Mouse (Mus musculus): ENCODE results near the gene Chchd1. TPM values are rescaled to one million over a fixed set of nuclear protein-coding genes. Genes with fewer than 3 reads are reported as not detected.
A peak's percentile ranks its signal among the peaks of the same experiment; 100 is the strongest.

Gene Chchd1
- polyA plus RNA-seq, 1 experiment from 2014 or later = 236 TPM

DNA sequence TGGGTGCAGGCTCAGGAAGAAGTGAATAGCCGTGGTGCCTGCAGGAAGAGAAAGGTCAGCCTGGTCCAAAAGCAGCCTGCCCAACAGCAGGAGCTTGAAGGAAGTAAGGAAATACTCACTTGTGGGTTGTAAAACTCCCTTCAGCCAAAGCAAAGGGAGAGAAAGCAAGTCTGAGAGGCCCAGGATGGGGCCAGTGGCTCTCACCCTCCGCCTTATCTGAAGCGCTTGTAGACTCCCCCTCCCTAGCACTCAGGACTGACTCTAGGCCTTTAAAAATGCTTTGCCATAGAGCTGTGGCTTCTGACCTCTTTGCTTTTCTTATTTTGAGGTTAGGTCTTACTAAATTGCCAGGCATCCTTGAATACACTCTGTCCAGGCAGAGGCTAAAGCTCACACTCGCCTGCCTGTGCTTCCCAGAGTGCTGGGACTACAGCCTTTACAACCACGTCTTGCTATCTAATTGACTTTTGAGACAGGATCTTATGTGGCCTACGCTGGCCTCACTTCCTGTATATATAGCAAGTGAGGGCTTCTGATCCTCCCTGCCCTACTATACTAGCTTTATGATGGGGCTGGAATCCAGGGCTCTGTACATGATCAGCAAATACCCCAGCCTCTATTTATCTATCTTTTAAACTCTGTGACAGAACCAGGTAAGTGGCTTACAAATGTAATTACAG is 23.0 kb downstream of the Chchd1 start:
- H3K27ac ChIP-seq (ENCODE audit: poor library complexity, severe bottlenecking) = peak overlapping the region; percentile 64
- no peak overlapping the region for H3K4me3 ChIP-seq
- 27% methylated on average over 6 of the region's 6 CpGs for WGBS
- H3K4me1 ChIP-seq (replicated peaks) = peaks cover 14% of the 10 kb centered on the region
- H3K9ac ChIP-seq = peak overlapping the region; percentile 11
- H3K9me3 ChIP-seq (replicated peaks) = no peaks in the 10 kb centered on the region
- H3K36me3 ChIP-seq = peaks cover 94% of the 10 kb centered on the region
- H3K27me3 ChIP-seq (replicated peaks) = no peaks in the 10 kb centered on the region
- ATAC-seq (ENCODE audit: insufficient number of reproducible peaks, low FRiP score) = no peak
- H3K4me2 ChIP-seq = peak overlapping the region; percentile 24

DNA sequence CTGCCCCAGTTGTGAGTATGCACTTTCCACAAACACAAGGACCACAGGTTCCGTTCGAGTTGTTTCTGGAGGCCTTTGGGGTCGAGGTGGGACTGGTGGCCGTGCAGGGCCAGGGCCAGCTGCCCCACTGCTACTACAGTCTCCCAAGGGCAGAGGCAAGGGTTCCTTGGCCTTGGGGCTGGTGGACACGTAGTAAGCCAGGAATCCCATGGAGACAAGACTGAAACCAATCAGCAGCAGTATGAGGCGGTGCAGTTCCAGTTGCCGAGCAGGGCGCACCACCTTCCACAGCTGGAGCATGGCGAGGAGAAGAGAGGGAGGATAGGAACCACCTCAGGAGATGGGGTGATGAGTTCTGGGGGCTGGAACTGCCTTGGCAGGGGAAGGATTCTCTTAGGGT is 27.1 kb downstream of the Chchd1 start:
- Histone ChIP-seq H3K4me2 (no peak overlapping the region), H3K27me3 (replicated peaks) (no peaks in the 10 kb centered on the region), H3K36me3 (peaks cover 69% of the 10 kb centered on the region), H3K9ac (no peak overlapping the region), H3K4me1 (replicated peaks) (peaks cover 26% of the 10 kb centered on the region), H3K9me3 (replicated peaks) (no peaks in the 10 kb centered on the region), H3K4me3 (no peak overlapping the region), H3K27ac (ENCODE audit: poor library complexity, severe bottlenecking) (no peak overlapping the region)
- 87% methylated on average over 9 of the region's 9 CpGs for WGBS
- no peak for ATAC-seq (ENCODE audit: insufficient number of reproducible peaks, low FRiP score)

DNA sequence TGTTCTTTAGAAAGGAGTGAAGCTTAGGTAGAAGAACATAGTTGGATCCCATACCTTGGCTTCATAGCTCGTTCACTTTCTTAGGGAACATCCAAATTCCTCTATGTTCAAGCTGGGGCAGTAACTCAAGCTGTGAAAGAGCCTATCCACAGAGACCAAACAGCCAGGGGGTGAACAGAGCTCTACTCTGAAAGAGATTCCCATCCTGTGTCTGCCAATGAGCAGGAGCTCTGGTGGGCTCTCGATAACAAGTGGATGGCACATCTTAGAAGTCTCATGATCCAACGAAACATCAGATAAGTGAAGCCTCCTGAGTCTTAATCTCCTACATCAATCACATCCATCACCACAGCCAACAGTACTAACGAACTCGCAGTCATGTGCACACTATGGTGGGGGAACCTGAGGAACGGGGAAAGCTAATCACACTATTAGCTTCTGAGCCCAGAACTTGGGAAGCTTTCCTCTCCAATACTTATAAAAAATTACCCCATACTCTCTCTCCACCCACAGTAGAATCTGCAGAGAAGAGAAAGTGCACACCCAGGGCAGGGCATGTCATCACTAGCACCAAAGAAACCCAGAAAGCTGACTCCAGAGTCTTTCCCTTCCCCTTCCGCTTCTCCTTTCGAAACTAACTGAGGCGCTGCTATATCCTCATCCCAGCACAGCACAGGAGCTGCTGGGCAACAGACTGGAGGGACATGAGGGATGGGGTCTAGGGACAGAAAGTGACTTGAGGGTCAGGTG is 28.2 kb downstream of the Chchd1 start:
- no peak for ATAC-seq (ENCODE audit: insufficient number of reproducible peaks, low FRiP score)
- Histone ChIP-seq H3K4me3 (no peak overlapping the region), H3K4me1 (replicated peaks) (peaks cover 26% of the 10 kb centered on the region), H3K27ac (ENCODE audit: poor library complexity, severe bottlenecking) (no peak overlapping the region), H3K27me3 (replicated peaks) (no peaks in the 10 kb centered on the region), H3K9me3 (replicated peaks) (no peaks in the 10 kb centered on the region), H3K36me3 (peaks cover 65% of the 10 kb centered on the region), H3K9ac (no peak overlapping the region), H3K4me2 (no peak overlapping the region)
- WGBS = 82% methylated on average over 9 of the region's 9 CpGs

DNA sequence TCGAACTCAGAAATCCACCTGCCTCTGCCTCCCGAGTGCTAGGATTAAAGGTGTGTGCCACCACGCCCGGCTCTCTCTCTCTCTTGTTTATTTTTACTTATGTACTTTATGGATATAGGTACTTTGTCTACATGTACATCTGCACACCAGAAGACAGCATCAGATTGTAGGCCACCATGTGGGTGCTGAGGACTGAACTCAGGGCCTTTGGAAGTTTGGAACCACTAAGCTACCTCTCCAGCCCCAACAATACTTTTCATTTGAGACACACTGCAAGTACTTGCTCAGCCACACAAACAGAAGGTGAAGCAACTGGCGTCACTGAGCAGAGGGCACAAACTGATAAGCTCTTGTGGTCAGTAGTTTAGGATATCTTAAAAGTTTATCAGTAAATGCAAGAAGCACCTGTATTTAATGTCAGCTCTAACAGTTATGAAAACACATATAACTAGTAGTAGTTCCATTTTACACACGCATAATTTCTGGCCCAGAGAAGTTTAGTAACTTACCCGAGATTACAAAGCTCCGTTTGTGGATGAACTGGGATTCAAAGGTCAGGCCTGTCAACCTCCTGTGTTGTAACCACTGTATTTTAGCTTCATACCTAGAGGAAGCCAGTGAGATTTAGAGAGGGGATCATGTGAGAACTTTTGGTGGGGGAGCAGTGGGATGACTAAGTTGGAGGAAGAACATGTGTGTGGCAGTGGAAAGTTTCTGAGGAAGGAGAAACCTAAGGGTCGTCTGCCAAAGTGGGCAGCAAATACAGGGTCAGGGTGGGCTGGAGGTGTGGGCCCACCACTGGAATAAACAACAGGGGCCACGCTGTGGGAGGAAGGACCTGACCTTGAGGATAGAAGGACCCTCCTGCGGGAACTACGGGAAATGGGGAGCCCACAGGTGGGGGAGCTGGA is 30.5 kb downstream of the Chchd1 start:
- Histone ChIP-seq H3K4me3 (peak overlapping the region; percentile 76), H3K27me3 (replicated peaks) (no peaks in the 10 kb centered on the region), H3K36me3 (peaks cover 66% of the 10 kb centered on the region), H3K4me1 (replicated peaks) (peaks cover 42% of the 10 kb centered on the region), H3K9ac (peak overlapping the region; percentile 90), H3K4me2 (peak overlapping the region; percentile 86), H3K27ac (ENCODE audit: poor library complexity, severe bottlenecking) (peak overlapping the region; percentile 90), H3K9me3 (replicated peaks) (no peaks in the 10 kb centered on the region)
- 41% methylated on average over 12 of the region's 12 CpGs for WGBS
- ATAC-seq (ENCODE audit: insufficient number of reproducible peaks, low FRiP score) = no peak

DNA sequence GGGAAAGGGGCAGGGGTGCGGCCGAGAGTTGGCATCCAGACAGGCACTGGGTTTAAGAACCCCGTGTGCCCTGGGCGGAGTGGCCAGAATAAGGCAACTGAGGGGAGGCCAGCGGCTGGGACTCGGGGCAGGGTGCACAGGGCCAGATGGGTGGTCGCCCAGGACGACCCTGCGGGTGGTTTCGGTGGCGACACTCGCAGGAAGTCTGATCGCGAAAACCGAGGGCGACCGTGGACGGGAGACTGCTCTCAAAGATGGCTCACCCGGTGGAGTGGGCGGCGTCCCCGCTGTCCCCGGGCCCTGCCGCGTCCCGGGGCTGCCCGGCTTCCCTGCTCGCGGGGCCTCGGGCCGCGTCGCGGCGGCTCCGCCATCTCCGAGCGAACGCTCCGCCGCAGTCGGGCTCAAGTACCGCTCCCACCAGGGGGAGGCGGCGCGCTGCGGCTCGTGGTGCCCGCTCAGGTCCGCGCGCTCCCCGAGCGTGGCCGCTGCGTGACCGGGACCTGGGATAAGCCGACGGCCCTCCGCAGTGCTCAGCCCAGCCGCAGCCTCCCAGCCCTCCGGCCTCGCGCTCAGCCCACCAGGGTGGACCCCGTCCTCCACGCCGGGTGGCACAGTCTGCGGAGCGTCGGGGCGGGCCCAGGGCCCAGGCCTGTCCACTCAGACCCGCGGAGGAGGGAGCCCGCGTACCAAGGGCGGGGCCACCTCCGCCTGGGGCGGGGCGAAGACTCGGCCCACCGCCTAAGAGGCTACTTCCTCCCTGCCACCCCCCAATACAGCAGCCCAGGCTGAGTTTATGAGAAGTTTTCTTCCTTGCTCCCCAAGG is 31.4 kb downstream of the Chchd1 start, which contains the start of gene Ndst2:
Gene Ndst2 (minus strand): TSS at position 611 of the 823 bp plus-strand sequence.
- Histone ChIP-seq H3K4me2 (peak within 1 kb of the TSS; percentile 86), H3K4me3 (peak within 1 kb of the TSS; percentile 76), H3K27ac (ENCODE audit: poor library complexity, severe bottlenecking) (peak within 1 kb of the TSS; percentile 90), H3K9me3 (replicated peaks) (no peaks in the 10 kb centered on the region), H3K4me1 (replicated peaks) (peaks cover 47% of the 10 kb centered on the region), H3K9ac (peak within 1 kb of the TSS; percentile 90), H3K27me3 (replicated peaks) (no peaks in the 10 kb centered on the region), H3K36me3 (peaks cover 66% of the 10 kb centered on the region)
- ATAC-seq (ENCODE audit: insufficient number of reproducible peaks, low FRiP score) = peak; percentile 98
- under 1% methylated on average over 72 of the region's 81 CpGs for WGBS

DNA sequence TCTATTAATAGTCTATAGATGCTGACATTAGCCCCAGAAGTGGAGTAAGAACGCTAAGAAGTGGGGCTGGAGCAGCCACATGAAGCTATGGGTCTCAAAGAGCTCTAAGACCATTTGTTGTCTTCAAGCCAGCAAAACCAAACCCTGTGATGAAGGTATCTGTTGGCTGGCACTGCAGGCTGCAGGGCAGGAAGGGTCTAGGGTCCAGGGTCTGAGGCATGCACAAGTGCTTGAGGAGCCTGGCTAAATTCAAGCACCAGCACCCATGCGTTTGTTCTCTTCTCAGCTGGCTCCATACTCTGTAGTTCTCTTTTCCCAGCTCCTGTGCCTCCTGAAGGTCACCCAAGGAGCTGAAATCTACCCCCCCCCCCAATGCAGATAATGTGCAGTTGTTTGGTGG is 32.2 kb downstream of the Chchd1 start:
- Histone ChIP-seq H3K27ac (ENCODE audit: poor library complexity, severe bottlenecking) (peak overlapping the region; percentile 56), H3K9ac (0 out of 2 replicates have a peak overlapping the region, but pooled peaks have one; percentile 28), H3K27me3 (replicated peaks) (no peaks in the 10 kb centered on the region), H3K4me1 (replicated peaks) (peaks cover 47% of the 10 kb centered on the region), H3K9me3 (replicated peaks) (no peaks in the 10 kb centered on the region), H3K4me3 (no peak overlapping the region), H3K4me2 (no peak overlapping the region; the same call in 1 of the 2 replicates), H3K36me3 (peaks cover 66% of the 10 kb centered on the region)
- WGBS = 44% methylated on average over 2 of the region's 2 CpGs
- ATAC-seq (ENCODE audit: insufficient number of reproducible peaks, low FRiP score) = no peak

DNA sequence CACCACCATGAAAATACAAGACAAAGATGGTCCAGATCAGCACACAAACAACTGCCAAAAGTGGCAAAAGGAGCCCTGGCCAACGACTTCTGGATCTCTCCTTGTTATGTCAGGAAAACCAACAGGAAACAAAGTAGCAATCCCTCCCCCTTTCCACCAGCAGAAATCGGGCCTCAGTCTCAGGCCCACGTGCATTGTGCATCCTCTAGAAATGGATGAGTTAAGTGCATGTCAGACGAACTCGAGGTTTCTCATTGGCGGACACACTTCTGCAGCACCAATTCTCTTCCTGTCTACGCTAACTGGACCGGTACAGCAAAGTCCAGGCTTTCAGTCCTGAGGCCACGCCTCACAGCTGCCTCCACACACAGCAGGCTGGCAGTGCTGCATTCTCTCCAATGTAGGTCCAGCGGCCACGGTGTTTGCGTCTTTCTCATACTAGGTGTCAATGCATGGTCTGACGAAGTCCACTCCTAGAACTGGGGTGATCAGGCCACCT is 33.1 kb downstream of the Chchd1 start:
- Histone ChIP-seq H3K27me3 (replicated peaks) (no peaks in the 10 kb centered on the region), H3K9me3 (replicated peaks) (no peaks in the 10 kb centered on the region), H3K4me2 (no peak overlapping the region), H3K27ac (ENCODE audit: poor library complexity, severe bottlenecking) (peak overlapping the region; percentile 56; the same call in 1 of the 2 replicates), H3K36me3 (peaks cover 66% of the 10 kb centered on the region), H3K9ac (no peak overlapping the region), H3K4me3 (no peak overlapping the region), H3K4me1 (replicated peaks) (peaks cover 47% of the 10 kb centered on the region)
- WGBS = 75% methylated on average over 13 of the region's 13 CpGs
- ATAC-seq (ENCODE audit: insufficient number of reproducible peaks, low FRiP score) = no peak

DNA sequence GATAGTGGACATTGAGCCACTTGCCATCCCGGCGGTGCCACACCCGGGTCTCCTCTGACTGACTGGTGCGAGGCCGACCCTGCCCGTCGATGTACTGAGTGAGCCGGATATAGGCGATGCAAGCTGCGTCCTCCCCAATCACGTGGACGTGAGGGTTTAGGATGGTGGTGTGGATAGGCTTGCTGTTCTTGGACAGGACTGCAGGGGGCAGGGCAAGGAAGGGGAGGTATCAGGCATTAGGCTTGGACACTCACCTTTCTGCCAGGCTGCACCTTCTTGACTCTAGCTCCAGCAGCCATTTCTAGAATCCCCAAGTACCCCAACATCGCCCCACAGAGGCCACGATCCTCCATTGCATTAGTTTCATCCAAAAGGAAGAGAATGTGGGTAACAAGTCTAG is 34.5 kb downstream of the Chchd1 start:
- H3K27ac ChIP-seq (ENCODE audit: poor library complexity, severe bottlenecking) = 0 out of 2 replicates have a peak overlapping the region, but pooled peaks have one; percentile 0
- no peaks in the 10 kb centered on the region for H3K9me3 ChIP-seq (replicated peaks)
- H3K4me3 ChIP-seq = no peak overlapping the region
- no peak overlapping the region for H3K4me2 ChIP-seq
- no peak for ATAC-seq (ENCODE audit: insufficient number of reproducible peaks, low FRiP score)
- WGBS = 38% methylated on average over 14 of the region's 14 CpGs
- H3K36me3 ChIP-seq = peaks cover 68% of the 10 kb centered on the region
- H3K27me3 ChIP-seq (replicated peaks) = no peaks in the 10 kb centered on the region
- no peak overlapping the region for H3K9ac ChIP-seq
- H3K4me1 ChIP-seq (replicated peaks) = peaks cover 47% of the 10 kb centered on the region

DNA sequence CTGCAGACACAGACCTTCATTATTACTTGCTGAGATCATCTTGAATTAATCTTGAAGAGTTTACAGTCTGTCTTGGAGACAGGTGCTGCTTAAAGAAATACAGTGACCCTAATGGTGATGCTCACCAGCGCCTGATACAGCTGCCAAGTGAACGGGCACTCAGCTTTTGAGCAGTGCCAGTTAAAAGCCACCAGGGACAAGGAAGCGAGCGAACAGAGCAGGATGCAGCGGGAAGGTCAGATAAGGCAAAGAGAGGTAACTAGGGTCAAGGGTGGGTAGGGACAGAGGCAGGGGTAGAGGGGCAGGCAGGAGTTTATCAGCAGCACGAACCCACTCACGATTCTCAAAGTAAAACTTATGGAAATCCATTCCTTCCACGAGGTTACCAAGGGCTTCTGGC is 35.7 kb downstream of the Chchd1 start:
- Histone ChIP-seq H3K4me3 (no peak overlapping the region), H3K9ac (0 out of 2 replicates have a peak overlapping the region, but pooled peaks have one; percentile 28), H3K36me3 (peaks cover 74% of the 10 kb centered on the region), H3K27me3 (replicated peaks) (no peaks in the 10 kb centered on the region), H3K4me1 (replicated peaks) (peaks cover 40% of the 10 kb centered on the region), H3K9me3 (replicated peaks) (no peaks in the 10 kb centered on the region), H3K4me2 (no peak overlapping the region), H3K27ac (ENCODE audit: poor library complexity, severe bottlenecking) (no peak overlapping the region)
- no peak for ATAC-seq (ENCODE audit: insufficient number of reproducible peaks, low FRiP score)
- 59% methylated on average over 8 of the region's 8 CpGs for WGBS

DNA sequence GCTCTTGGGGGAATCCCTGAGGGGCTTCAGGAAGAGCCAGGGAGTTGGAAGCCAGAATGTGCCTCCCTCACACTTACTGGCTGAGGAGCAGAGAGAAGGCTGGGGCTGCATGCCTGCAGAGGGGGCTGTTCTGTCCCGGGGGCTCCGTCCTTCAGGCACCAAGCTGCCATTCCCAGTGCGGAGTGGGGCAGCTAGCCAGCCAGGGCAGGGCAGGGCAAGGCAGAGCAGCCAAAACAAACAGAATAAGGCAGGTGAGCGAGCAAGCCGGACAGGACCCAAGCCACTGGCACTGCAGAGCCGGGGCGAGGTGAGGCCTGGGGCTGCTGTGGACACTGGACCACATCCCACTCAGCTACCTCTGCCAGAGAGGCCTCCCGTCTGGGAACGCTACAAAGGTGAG is 38.5 kb downstream of the Chchd1 start:
- Histone ChIP-seq H3K27me3 (replicated peaks) (no peaks in the 10 kb centered on the region), H3K9me3 (replicated peaks) (no peaks in the 10 kb centered on the region), H3K4me3 (no peak overlapping the region), H3K27ac (ENCODE audit: poor library complexity, severe bottlenecking) (no peak overlapping the region), H3K36me3 (peaks cover 92% of the 10 kb centered on the region), H3K4me2 (no peak overlapping the region), H3K4me1 (replicated peaks) (peaks cover 20% of the 10 kb centered on the region), H3K9ac (no peak overlapping the region)
- 84% methylated on average over 9 of the region's 9 CpGs for WGBS
- no peak for ATAC-seq (ENCODE audit: insufficient number of reproducible peaks, low FRiP score)

Data from heart, embryonic 12.5 days (tissue).